Mouse (Mus musculus): ENCODE data around the gene Ppara.

GRCm38 (mm10) chr15:85734148-85734547 is 635 bp upstream of the Ppara start:
- TF ChIP-seq GATA1 (IDR thresholded peaks at IDR 0.05; ENCODE audit: borderline replicate concordance, low read length) (no peak), FLI1 (IDR thresholded peaks at IDR 0.05; ENCODE audit: low read length) (no peak)

All from megakaryocyte, embryonic 14.5 days (primary cell).